Mouse (Mus musculus) cerebellum, adult (tissue): Measurements from ENCODE around the gene Pgls.
A peak's percentile ranks its signal among the peaks of the same experiment; 100 is the strongest.

Source experiments
- ATAC-seq: cut with Nextera tagmentation; 2 replicates; pipeline ENCODE4 v1.9.2; 2017; ENCODE audit warnings: mild to moderate bottlenecking, moderate library complexity, mixed read lengths; ENCODE audit not compliant: insufficient number of reproducible peaks, low FRiP score, low TSS enrichment

Pgls gene

GRCm38 (mm10) chr8:71591471-71592373, at the start of gene Pgls:
Gene Pgls (plus strand): TSS chr8:71592176.
- ATAC-seq: peak; percentile 78

GRCm38 (mm10) chr8:71542632-71543343, 49.2 kb upstream of the Pgls start, which contains the start of gene Mvb12a:
Gene Mvb12a (plus strand): TSS chr8:71542922.
- peak; percentile 94 for ATAC-seq

DNA sequence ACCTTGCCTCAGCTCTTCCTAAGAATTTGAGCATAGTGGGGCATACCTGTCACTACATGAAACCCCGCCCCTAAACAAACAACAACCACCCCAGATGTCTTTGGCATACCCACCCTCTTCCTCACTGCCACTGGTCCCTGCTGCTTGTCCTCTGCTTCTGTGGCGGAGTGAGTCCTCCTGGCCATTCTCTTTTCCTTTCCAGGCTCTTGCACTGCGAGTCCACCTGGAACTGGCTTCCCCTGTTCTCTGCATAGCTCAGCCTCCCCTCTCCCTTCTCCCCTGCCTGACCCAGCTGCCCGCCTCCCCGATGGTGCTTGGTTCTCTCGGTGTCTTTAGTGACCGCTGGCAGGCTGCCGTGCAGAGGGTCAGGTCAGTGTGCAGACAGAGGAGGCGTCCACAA, 48.2 kb upstream of the Pgls start:
- no peak for ATAC-seq

GRCm38 (mm10) chr8:71545053-71545452, 46.9 kb upstream of the Pgls start:
- ATAC-seq: no peak

DNA sequence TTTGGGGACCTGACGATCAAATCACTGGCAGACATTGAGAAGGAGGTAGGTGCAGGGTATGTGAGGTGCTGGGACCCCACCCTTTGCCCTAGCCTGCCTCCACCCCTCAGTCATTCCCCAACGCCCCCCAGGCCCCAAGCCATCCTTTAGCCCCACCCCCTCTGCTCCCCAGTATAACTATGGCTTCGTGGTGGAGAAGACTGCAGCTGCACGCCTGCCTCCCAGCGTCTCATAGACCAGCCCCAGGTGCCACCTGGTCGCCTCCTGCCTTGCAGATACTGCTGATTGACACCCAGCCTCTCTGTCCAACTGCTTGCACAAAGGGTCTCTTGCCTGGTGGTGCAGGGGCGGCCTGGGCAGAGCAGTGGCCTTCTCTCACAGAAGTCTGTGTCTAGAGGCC, 44.4 kb upstream of the Pgls start:
- ATAC-seq: no peak

- ATAC-seq: no peak
Observed at GRCm38 (mm10) chr8:71550754-71551153, 41.2 kb upstream of the Pgls start.

GRCm38 (mm10) chr8:71552770-71553169, 39.2 kb upstream of the Pgls start:
- no peak for ATAC-seq

DNA sequence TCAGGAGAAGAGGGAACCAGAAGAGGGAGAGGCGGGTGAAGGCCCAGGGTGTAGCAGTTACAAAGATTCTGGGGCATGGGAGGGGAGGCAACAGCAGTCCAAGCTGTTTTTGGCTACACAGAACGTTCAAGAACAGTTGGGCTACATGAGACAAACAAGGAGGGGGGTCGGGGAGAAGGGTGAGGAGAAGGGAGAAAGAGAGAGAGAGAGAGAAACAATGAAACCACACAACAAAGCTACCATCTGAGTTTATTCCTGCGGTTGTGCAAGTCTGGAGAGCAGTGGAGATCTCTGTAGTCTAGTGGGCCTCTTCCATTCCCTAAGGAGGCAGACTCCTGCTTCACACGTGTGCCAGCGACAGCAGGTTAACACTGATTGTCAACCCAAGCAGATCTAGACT, 38.0 kb upstream of the Pgls start:
- no peak for ATAC-seq

GRCm38 (mm10) chr8:71554644-71555043, 37.3 kb upstream of the Pgls start:
- no peak for ATAC-seq

DNA sequence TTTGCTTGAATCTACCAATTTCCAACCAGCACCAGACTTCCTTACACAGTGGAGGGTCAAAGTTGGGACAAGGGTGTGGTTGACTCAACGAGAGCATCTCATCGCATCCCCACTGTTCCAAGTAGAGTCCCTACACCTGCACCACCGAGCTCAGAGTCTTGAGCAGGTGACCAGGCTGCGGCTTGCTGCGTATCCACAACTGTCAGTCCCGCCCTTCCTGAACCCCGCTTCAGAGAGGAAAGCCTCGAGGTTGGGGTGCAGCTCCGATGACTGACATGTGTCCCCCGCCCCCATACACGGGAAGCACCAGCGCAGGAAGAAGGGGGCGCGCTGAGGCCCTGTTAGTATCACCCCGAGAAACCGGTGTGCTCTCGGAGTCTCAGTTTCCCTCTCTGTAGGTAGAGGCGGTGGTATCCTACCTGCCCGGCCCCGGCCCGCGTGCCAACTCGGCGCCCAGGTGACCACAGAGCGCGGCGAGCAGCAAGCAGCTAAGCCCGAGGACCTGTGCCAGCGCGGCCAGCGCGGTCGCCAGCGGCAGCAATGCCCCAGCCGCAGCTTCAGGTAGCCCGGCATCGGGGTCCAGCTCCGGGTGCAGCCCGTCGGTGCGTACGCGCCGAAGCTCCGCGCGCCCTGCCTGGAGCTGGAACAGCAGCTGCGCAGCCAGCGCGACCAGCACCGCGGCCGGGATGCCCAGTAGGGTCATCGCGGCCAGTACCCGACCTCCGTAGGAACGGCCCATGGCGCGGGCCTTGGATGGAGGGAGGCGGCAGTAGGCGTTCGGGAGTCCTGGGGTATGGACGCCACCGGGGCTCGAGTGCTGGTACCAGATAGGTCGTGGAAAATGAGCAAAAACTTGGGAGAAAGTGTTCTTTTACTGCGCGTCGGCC, 33.7 kb upstream of the Pgls start, which contains the start of gene Tmem221:
Tmem221 (minus strand) TSS at position 801 of the 887 bp plus-strand sequence.
- ATAC-seq: no peak

GRCm38 (mm10) chr8:71558958-71559690, 32.9 kb upstream of the Pgls start:
- ATAC-seq: no peak

GRCm38 (mm10) chr8:71560071-71560470, 31.9 kb upstream of the Pgls start:
- no peak for ATAC-seq

DNA sequence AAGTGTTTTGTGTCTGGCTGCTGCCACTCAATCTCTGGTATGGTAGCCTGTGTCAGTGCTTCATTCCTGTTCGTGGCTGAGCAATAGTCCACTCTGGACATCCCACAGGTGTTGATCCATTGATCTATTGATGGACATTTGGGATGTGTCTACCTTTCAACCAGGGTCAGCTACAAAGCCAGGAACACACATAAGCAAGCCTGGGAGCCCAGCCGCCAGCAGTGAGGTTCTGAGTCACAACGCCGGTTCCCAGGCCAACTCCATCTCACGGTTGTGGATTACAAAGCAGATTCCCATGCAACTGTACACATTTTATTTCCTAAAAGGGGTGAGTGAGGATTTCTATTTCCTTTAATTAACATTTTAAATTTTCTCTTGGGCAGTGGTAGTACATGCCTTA, 31.2 kb upstream of the Pgls start:
- no peak for ATAC-seq

DNA sequence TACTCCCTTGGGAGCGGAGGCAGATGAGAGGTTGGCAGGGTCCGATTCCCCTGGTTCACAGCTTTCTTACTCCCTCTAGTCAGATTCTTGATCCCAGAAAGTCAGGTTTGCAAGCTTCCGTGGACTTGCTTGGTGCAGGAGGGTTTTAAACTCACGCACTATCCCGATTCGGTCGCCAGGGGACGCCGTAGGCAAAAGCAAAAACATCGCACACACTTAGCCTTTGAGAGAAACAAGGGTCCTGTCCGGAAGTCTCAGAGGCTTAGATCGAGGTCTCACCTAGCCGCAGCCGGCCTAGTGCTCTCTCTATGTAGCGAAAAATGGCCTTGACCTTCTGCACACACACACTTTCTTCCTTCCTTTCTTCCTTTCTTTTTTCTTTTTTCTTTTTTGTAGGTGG, 30.6 kb upstream of the Pgls start:
- no peak; the same call in 1 of the 2 replicates for ATAC-seq

- peak; percentile 34; the same call in 1 of the 2 replicates for ATAC-seq
Observed at GRCm38 (mm10) chr8:71562751-71563150, 29.2 kb upstream of the Pgls start.

- ATAC-seq: no peak
Observed at GRCm38 (mm10) chr8:71563992-71564391, 28.0 kb upstream of the Pgls start.

DNA sequence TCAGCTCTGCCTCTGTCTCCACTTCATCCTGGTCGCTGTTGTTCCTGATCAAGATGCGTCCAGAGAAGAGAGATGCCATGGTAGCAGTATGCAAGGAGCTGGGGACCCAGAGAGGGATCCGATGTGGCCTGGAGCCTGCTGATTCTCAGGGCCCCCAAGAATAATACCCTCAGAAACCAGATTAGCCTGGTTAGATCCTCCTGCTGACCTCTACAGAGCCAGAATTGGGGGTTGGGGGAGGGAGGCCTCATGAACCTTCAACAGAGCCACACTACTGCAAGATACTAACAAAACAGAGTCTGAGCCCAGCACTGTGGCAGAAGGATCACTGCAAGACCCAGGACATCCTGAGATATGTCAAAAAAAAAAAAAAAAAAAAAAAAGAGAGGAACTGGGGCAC, 25.5 kb upstream of the Pgls start, which contains the start of gene Nxnl1:
Nxnl1 (minus strand) TSS at position 101 of the 400 bp plus-strand sequence.
- ATAC-seq: no peak

DNA sequence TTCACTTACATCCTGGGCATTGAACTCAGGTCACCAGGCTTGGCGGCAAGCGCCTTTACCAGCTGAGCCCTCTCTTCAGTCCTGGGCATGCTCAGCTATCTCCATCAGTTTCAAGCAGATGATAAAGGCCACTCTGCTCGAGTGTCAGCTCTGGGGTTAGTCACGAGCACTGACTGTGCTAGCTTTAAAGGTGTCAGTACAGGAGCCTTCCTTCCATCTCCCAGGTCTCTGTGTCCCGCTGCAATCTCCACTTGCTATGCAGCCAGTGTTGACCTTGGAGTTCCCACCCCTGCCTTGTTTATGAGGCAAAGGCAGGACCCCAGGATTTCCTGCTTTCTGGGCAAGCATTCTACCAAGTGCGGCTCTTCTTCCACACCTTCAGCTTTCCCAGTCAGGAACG, 24.4 kb upstream of the Pgls start:
- no peak for ATAC-seq

DNA sequence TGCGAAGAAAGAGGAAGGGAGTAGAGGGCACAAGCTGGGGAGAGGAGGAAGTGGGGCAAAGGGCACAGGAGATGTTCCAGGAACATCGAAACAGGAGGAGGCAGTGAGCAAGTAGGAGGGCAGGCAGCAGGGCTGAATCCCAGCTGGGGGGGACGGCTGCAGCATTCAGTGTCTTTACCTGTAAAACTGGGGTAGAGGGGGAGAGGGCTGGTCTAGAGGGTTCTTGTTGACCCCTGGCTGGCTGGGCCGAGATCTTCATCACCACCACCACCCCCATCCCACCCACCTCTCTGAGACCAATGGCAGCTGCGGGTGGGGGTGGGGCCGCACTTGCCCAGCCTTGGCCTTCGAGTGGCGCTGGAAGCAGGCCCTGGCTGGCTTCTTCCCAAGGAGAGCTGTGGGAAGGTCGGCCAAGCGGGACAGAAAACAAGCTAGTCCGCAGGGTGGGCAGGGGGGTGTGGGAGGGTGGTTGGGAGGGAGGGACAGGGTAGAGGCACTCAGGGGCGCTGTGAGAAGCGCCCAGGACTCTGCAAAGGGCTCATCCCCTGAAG, 23.5 kb upstream of the Pgls start, which contains the start of gene Slc27a1:
Slc27a1 (plus strand) TSS at position 496 of the 551 bp plus-strand sequence.
- ATAC-seq: no peak
